Mouse (Mus musculus): Measurements from ENCODE around the gene 5830411N06Rik.

5830411N06Rik gene

GRCm38 (mm10) chr7:140247216-140247615, at the start of gene 5830411N06Rik:
Gene 5830411N06Rik (plus strand): TSS chr7:140247284.
- DNase-seq (ENCODE audit: extremely low read depth, low read depth, low spot score) = no peak

- no peak for DNase-seq (ENCODE audit: extremely low read depth, low read depth, low spot score)
Observed at GRCm38 (mm10) chr7:140201090-140201489, 46.0 kb upstream of the 5830411N06Rik start.

- no peak for DNase-seq (ENCODE audit: extremely low read depth, low read depth, low spot score)
Observed at GRCm38 (mm10) chr7:140205864-140206263, 41.2 kb upstream of the 5830411N06Rik start, which contains the start of gene Olfr524. Gene Olfr524 (minus strand): TSS chr7:140205964.

- DNase-seq (ENCODE audit: extremely low read depth, low read depth, low spot score) = no peak
Observed at GRCm38 (mm10) chr7:140206904-140207303, 40.2 kb upstream of the 5830411N06Rik start.

- no peak for DNase-seq (ENCODE audit: extremely low read depth, low read depth, low spot score)
Observed at GRCm38 (mm10) chr7:140208153-140208552, 38.9 kb upstream of the 5830411N06Rik start.

- DNase-seq (ENCODE audit: extremely low read depth, low read depth, low spot score) = no peak
Observed at GRCm38 (mm10) chr7:140208677-140209076, 38.4 kb upstream of the 5830411N06Rik start.

GRCm38 (mm10) chr7:140213841-140214240, 33.2 kb upstream of the 5830411N06Rik start:
- DNase-seq (ENCODE audit: extremely low read depth, low read depth, low spot score) = no peak

- DNase-seq (ENCODE audit: extremely low read depth, low read depth, low spot score) = no peak
Observed at GRCm38 (mm10) chr7:140217967-140218366, 29.1 kb upstream of the 5830411N06Rik start, which contains the start of gene Cd163l1. Gene Cd163l1 (plus strand): TSS chr7:140218267.

- no peak for DNase-seq (ENCODE audit: extremely low read depth, low read depth, low spot score)
Observed at GRCm38 (mm10) chr7:140219268-140219667, 27.8 kb upstream of the 5830411N06Rik start.

GRCm38 (mm10) chr7:140220375-140220774, 26.7 kb upstream of the 5830411N06Rik start:
- no peak for DNase-seq (ENCODE audit: extremely low read depth, low read depth, low spot score)

GRCm38 (mm10) chr7:140224209-140224608, 22.9 kb upstream of the 5830411N06Rik start:
- DNase-seq (ENCODE audit: extremely low read depth, low read depth, low spot score) = no peak

GRCm38 (mm10) chr7:140228476-140228875, 18.6 kb upstream of the 5830411N06Rik start:
- no peak for DNase-seq (ENCODE audit: extremely low read depth, low read depth, low spot score)

- DNase-seq (ENCODE audit: extremely low read depth, low read depth, low spot score) = no peak
Observed at GRCm38 (mm10) chr7:140231026-140231425, 16.1 kb upstream of the 5830411N06Rik start.

GRCm38 (mm10) chr7:140233696-140234095, 13.4 kb upstream of the 5830411N06Rik start:
- no peak for DNase-seq (ENCODE audit: extremely low read depth, low read depth, low spot score)

- DNase-seq (ENCODE audit: extremely low read depth, low read depth, low spot score) = no peak
Observed at GRCm38 (mm10) chr7:140253780-140254299, 6.8 kb downstream of the 5830411N06Rik start.

- DNase-seq (ENCODE audit: extremely low read depth, low read depth, low spot score) = no peak
Observed at GRCm38 (mm10) chr7:140295746-140296145, 48.7 kb downstream of the 5830411N06Rik start.

GRCm38 (mm10) chr7:140296876-140297275, 49.8 kb downstream of the 5830411N06Rik start:
- DNase-seq (ENCODE audit: extremely low read depth, low read depth, low spot score) = no peak

GRCm38 (mm10) chr7:140299416-140299815, 52.3 kb downstream of the 5830411N06Rik start:
- no peak for DNase-seq (ENCODE audit: extremely low read depth, low read depth, low spot score)

- DNase-seq (ENCODE audit: extremely low read depth, low read depth, low spot score) = no peak
Observed at GRCm38 (mm10) chr7:140319861-140320385, 72.8 kb downstream of the 5830411N06Rik start.

- no peak for DNase-seq (ENCODE audit: extremely low read depth, low read depth, low spot score)
Observed at GRCm38 (mm10) chr7:140320558-140320957, 73.5 kb downstream of the 5830411N06Rik start, which contains the start of gene Olfr525. Gene Olfr525 (plus strand): TSS chr7:140320858.

GRCm38 (mm10) chr7:140321135-140321534, 74.1 kb downstream of the 5830411N06Rik start:
- DNase-seq (ENCODE audit: extremely low read depth, low read depth, low spot score) = no peak

- DNase-seq (ENCODE audit: extremely low read depth, low read depth, low spot score) = no peak
Observed at GRCm38 (mm10) chr7:140329766-140330304, 82.8 kb downstream of the 5830411N06Rik start.
